Mouse (Mus musculus): ENCODE measurements around the gene Boc.

DNA sequence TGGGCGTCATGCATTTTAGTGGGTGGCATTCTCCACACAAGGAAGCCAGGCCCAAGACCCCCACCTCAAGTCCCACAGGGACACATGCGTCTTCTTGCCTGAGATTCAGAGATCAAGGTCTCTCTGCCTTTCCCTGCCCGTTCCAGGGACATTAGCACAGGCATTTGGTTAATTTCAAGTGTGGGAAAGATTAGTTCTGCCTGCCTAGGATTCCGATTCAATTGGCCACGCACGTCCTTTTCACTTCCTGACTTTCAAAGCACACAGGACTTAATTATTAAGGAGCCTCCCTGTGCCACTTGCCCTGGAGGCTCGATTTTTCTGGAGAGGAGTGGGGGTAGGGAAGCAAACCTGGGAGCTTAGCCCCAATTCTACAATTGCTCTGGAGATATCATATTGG is 13.5 kb downstream of the Boc start:
- no peak for TF ChIP-seq POLR2A (IDR thresholded peaks at IDR 0.05; ENCODE audit: borderline replicate concordance, control insufficient read depth, low read depth, low read length)
- no peak for TF ChIP-seq CTCF (IDR thresholded peaks at IDR 0.05; ENCODE audit: control insufficient read depth, insufficient read depth, low read length)

Data from bone marrow, adult 2 months (tissue).